Mouse (Mus musculus): ENCODE results near the gene Otub1.

DNA sequence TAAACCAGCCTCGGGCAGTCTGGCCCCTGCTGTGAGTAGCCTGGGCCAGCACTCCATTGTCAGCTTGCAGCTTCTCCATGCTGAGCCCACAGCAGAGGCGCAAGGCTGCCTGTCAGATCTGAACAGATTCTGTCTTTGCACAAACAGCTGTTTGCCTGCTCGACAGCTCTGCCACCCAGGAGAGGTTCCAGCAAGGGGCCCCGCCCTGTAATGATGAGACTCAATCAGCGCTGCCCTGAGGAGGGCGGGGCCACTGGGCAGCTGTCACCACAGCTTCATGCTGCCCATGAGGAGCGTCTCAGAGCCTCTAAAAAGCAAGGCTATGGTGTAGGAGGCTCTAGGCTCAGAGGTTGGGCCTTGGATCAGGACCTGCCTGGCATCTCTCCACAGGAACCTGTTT, 52.9 kb downstream of the Otub1 start:
- TF ChIP-seq GATA1 (IDR thresholded peaks at IDR 0.05; ENCODE audit: borderline replicate concordance, low read length) (no peak), FLI1 (IDR thresholded peaks at IDR 0.05; ENCODE audit: low read length) (no peak)
